Mouse (Mus musculus) regulatory T cell (primary cell): ENCODE results near the gene Apobr.

Source experiments
- in situ Hi-C: fragments of 300-600 bp; cut with MboI, MseI; formaldehyde crosslinking; loops from one replicate; pipeline ENCODE4 v1.15.1; 2025; ENCODE audit warnings: high pct_unique_total_duplicates

Gene Apobr

GRCm38 (mm10) chr7:126636733-126637520 lies 52.2 kb downstream of the Apobr start:
- in situ Hi-C loops: loop anchor here (5.0 kb wide), 1 partner anchor 70 kb away; the partner anchor contains the start of gene Eif3c
